Mouse (Mus musculus) neural tube, embryonic 12.5 days (tissue): Measurements from ENCODE around the gene Syngap1. TPM values are rescaled to one million over a fixed set of nuclear protein-coding genes. Genes with fewer than 3 reads are reported as not detected.

Experiments
- ATAC-seq: fragments of 200-750 bp; cut with Nextera tagmentation; 2 replicates; pipeline ENCODE4 v1.8.0; 2017; ENCODE audit warnings: low read depth, mild to moderate bottlenecking, moderate TSS enrichment, moderate library complexity; ENCODE audit not compliant: low FRiP score
- H3K27ac ChIP-seq: fragments of 300-500 bp; sonication (generic); 2 replicates; pipeline ENCODE4 v1.5.1; 2016
- H3K27me3 ChIP-seq: fragments of 300-500 bp; sonication (generic); replicated peaks from 2 replicates; pipeline ENCODE4 v1.6.1; 2016; ENCODE audit warnings: mild to moderate bottlenecking
- H3K36me3 ChIP-seq: fragments of 300-500 bp; sonication (generic); 2 replicates; pipeline ENCODE4 v1.6.1; 2016; ENCODE audit warnings: mild to moderate bottlenecking
- H3K4me1 ChIP-seq: fragments of 300-500 bp; sonication (generic); 2 replicates; pipeline ENCODE4 v1.6.1; 2016
- H3K4me2 ChIP-seq: fragments of 300-500 bp; sonication (generic); replicated peaks from 2 replicates; pipeline ENCODE4 v1.6.1; 2016; ENCODE audit warnings: mild to moderate bottlenecking
- H3K4me3 ChIP-seq: fragments of 300-500 bp; sonication (generic); 2 replicates; pipeline ENCODE4 v1.5.1; 2016
- H3K9ac ChIP-seq: fragments of 300-500 bp; sonication (generic); 2 replicates; pipeline ENCODE4 v1.6.1; 2016; ENCODE audit warnings: mild to moderate bottlenecking
- H3K9me3 ChIP-seq: fragments of 300-500 bp; sonication (generic); 2 replicates; pipeline ENCODE4 v1.6.1; 2016; ENCODE audit warnings: mild to moderate bottlenecking
- WGBS: fragments of 180-500 bp; shearing (Covaris S2); methylation state at CpG from one replicate; pipeline ENCODE4 v1.1.7; 2016; 5-methylcytosine and 5-hydroxymethylcytosine counted together
- polyA plus RNA-seq: library from polyadenylated mRNA; unstranded; fragments of >200 nt; fragmentation: Nextera tagmentation; extraction: Ambion mirVana; gene quantifications from 2 replicates; pipeline ENCODE4 v1.2.1, GENCODE M21; 2016

Gene Syngap1
- polyA plus RNA-seq, 1 experiment from 2014 or later, result 3.5 TPM

DNA sequence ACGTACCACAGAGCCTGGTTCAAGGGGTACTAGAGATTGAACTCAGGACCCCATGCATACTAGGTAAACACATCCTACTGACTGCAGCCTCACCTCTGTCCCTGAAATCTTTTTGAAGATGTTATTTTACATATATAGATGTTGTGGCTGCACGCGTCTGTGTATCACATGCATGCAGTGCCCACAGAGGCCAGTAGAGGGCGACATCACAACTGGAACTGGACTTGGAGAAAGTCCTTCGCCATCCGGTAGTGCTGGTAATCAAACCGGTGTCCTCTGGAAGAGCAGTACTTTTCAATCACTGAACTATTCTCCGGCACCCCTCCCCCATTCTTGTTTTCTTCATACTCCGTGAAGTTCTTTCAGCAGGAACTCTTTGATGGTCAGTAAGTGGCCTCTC is 63.4 kb downstream of the Syngap1 start:
- no peak for ATAC-seq
- Histone ChIP-seq H3K9ac (no peak overlapping the region), H3K36me3 (0 out of 2 replicates have a peak, but pooled peaks cover 4% of the 10 kb centered on the region), H3K4me1 (no peaks in the 10 kb centered on the region), H3K27me3 (no peaks in the 10 kb centered on the region), H3K4me3 (no peak overlapping the region), H3K27ac (no peak overlapping the region), H3K4me2 (no peak overlapping the region), H3K9me3 (no peaks in the 10 kb centered on the region)
- 35% methylated on average over 9 of the region's 9 CpGs for WGBS

DNA sequence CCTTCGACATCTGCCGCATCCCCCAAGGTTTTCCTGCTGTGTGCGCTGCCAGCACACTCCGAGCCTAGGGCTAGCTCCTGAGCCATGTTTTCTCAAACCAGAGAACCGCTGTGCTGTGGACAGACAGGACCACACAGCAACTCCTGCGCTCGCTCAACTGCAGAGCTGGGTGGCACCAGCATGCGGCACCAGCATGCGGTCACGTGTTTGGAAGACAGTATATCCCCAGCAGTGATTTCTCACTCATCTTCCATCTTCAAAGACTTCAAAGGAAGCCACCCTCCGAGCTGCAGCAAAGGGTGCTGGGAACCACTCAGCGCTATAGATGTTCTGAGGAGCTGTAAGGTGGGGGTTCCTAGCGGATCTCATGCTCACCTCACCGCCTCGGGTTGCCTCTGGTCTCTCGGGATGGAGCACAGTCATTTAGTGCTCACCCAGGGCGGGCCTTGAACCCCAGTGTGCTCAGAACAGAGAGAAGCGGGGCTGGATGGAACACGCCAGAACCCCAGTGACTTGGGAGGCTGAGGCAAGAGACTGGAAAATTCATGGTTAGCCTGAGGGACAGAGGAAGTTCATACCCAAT is 63.9 kb downstream of the Syngap1 start:
- no peak overlapping the region for H3K27ac ChIP-seq
- H3K4me2 ChIP-seq, result no peak overlapping the region
- H3K27me3 ChIP-seq, result no peaks in the 10 kb centered on the region
- no peak overlapping the region for H3K9ac ChIP-seq
- H3K36me3 ChIP-seq, result 0 out of 2 replicates have a peak, but pooled peaks cover 4% of the 10 kb centered on the region
- WGBS, result 31% methylated on average over 19 of the region's 19 CpGs
- no peaks in the 10 kb centered on the region for H3K4me1 ChIP-seq
- no peak overlapping the region for H3K4me3 ChIP-seq
- ATAC-seq, result no peak
- H3K9me3 ChIP-seq, result no peaks in the 10 kb centered on the region

DNA sequence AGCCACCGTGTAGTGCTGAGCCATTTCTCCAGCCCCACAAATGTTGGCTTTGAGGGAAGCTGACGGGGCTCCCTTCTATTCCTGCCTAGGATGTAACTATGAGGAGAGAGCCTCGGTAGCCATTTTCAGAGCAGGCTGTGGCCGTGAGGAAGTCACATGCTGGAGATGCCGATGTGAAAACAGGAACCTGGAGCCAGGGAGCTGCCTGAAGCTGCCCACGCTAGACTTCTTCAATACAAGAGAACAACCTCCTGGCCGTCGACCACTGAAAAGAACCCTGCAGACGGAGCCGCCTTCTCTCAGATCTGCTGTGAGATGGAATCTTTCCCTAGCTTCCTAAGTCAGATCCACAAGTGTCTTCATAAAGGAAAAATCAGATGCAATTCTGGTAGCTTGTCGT is 64.6 kb downstream of the Syngap1 start:
- WGBS, result 66% methylated on average over 11 of the region's 11 CpGs
- no peak overlapping the region for H3K4me2 ChIP-seq

DNA sequence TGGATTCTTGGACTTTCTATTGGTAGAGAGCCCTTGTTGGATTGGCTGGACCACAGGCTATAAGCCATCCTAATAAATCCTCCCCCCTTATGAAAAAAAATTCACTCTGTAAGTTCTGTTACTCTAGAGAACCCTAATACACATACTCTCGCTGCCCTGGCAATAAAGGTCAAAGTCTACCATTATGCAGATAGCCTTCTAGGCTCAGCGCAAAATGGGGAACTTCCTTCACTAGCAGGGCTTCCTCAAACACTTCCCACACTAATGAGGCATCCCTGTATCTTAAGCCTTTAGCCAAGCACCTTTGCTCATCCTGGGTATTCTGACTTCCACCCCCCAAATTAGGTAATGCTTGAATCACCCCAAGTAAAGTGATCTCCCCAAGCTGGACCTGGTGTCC is 67.2 kb downstream of the Syngap1 start:
- Histone ChIP-seq H3K4me1 (peaks cover 9% of the 10 kb centered on the region), H3K27me3 (no peaks in the 10 kb centered on the region), H3K4me2 (no peak overlapping the region), H3K4me3 (no peak overlapping the region), H3K9me3 (no peaks in the 10 kb centered on the region), H3K27ac (no peak overlapping the region), H3K9ac (no peak overlapping the region), H3K36me3 (no peaks in the 10 kb centered on the region)
- ATAC-seq, result no peak
- WGBS, result 82% methylated on average over 2 of the region's 2 CpGs

More for the DNA sequence above, 64.6 kb downstream of the Syngap1 start:
- Histone ChIP-seq H3K27me3 (no peaks in the 10 kb centered on the region), H3K4me3 (no peak overlapping the region), H3K27ac (no peak overlapping the region), H3K9me3 (no peaks in the 10 kb centered on the region), H3K36me3 (0 out of 2 replicates have a peak, but pooled peaks cover 4% of the 10 kb centered on the region), H3K9ac (no peak overlapping the region), H3K4me1 (no peaks in the 10 kb centered on the region)
- ATAC-seq, result no peak

DNA sequence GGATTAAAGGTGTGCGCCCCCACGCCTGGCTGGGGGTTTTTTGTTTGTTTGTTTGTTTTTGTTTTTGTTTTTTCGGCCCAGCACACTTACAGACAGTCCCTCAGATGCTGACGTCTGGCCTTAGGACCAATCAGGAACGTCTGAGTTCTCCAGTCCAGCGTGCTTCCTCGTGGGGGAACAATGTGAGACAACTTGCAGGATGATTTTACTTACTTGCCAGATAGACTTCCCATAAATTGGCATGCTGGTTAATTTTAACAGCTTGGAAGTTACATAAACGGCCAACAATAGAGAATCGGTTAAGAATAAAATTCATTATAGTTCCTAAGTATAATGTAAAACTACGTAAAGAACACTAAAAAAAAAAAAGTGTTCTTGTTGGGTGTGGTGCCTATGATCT is 70.1 kb downstream of the Syngap1 start:
- no peak overlapping the region for H3K4me2 ChIP-seq
- ATAC-seq, result no peak
- no peaks in the 10 kb centered on the region for H3K36me3 ChIP-seq
- H3K4me3 ChIP-seq, result no peak overlapping the region
- peaks cover 9% of the 10 kb centered on the region for H3K4me1 ChIP-seq
- WGBS, result 89% methylated on average over 10 of the region's 10 CpGs
- no peak overlapping the region for H3K9ac ChIP-seq
- H3K27me3 ChIP-seq, result no peaks in the 10 kb centered on the region
- no peak overlapping the region for H3K27ac ChIP-seq
- no peaks in the 10 kb centered on the region for H3K9me3 ChIP-seq

DNA sequence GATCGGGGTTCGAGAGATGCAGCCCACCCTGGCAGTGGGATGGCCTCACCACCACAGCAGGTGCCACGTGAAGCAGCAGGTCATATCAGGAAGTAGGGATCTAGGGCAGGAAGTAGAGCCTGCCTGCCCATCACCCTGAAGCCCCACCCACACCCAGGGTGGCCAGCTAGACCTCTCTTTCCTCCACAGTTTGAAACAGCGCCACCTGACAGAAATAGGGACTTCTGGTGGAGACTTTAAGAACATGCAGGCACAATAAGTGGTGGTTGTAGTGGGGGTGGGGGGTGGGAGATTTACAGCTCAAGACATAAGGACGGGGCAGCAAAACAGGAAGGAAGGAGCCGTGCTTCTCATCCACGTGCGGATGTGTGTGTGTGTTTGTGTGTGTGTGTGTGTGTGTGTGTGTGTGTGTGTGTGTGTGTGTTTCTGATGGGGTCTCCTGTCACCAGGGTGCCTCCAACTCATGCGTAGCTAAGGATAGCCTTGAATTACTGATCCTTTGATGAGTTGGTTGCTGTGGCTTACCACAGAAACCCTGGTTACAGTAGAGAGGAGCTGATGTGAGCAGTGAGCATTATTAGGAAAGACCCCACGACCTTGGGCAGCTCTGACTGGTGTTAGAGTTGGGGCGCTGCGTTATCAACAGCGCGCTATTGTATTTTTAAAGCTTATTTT is 71.1 kb downstream of the Syngap1 start:
- Histone ChIP-seq H3K9ac (no peak overlapping the region), H3K27ac (no peak overlapping the region), H3K4me2 (peak overlapping the region; percentile 0; the same call in 1 of the 2 replicates), H3K4me1 (peaks cover 9% of the 10 kb centered on the region), H3K36me3 (no peaks in the 10 kb centered on the region), H3K4me3 (no peak overlapping the region), H3K27me3 (no peaks in the 10 kb centered on the region), H3K9me3 (no peaks in the 10 kb centered on the region)
- no peak for ATAC-seq
- 54% methylated on average over 14 of the region's 14 CpGs for WGBS

DNA sequence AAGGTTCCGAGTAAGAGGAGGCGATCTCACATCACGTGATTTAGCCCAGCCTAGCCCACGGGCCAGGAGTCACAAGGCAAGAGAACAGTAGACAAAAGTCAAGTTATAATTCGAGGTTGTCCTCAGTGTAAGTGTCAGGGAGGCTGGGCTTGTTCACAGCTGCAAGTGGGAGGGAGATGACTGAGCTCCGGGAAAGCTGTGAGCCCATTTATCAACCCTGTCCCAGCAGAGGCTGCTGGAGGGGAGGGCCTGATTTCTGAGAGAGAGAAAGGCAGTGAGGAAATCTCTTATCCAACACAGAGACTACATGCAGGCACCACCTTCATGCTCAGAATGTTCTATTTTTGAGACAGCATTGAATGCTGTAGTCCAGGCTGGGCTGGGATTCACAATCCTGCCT is 71.9 kb downstream of the Syngap1 start:
- no peaks in the 10 kb centered on the region for H3K9me3 ChIP-seq
- H3K4me1 ChIP-seq, result peaks cover 13% of the 10 kb centered on the region
- whole genome bisulfite sequencing, result 22% methylated on average over 6 of the region's 6 CpGs
- no peak overlapping the region for H3K4me3 ChIP-seq
- H3K27ac ChIP-seq, result no peak overlapping the region
- no peak for ATAC-seq
- peak overlapping the region; percentile 0; the same call in 1 of the 2 replicates for H3K4me2 ChIP-seq
- H3K27me3 ChIP-seq, result no peaks in the 10 kb centered on the region
- no peaks in the 10 kb centered on the region for H3K36me3 ChIP-seq
- no peak overlapping the region for H3K9ac ChIP-seq

DNA sequence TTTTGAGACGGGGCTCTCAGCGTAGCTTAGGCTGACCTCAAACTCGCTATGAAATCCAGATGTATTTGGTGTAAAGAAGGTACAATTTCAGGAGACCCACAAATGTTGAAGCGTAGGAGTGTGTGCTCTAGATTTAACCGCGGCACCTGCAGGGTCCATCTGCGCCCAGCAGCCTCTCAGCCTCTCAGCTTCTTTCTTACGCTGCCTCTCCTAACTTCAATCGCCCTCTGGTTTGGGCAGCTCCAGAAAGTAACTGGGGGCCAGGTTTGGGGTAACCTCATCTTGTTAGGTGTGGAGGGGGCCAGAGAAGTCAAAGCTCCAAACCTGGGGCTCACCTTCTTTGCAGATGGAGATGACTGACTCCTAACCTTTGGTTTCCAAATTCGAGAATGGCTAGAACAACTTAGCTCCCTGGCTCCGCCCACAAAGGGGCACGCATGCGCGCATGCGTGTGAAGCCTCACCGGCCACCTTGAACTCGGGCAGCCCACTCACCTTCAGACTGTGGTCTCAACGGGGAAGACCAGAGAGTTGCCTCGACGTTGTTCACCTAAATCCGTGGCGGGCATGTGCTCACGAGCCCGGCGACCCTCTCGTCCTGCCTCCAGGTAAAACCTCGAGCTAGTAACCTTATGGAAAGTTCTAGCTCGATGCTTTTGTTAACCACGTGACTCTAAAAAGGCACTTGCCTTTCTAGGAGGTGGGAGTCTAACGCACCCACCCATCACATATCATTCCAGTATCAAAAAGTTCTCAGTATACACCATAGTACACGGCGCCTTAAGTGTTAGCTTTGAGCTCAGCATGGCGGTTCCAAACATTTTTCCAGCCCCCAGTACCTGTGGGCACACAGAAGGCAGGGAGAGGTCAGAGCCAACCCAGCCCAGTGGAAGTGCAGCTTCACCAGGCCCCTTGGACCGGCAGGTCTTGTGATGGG is 76.8 kb downstream of the Syngap1 start:
- Histone ChIP-seq H3K9me3 (no peaks in the 10 kb centered on the region), H3K9ac (peak overlapping the region; percentile 36; the same call in 1 of the 2 replicates), H3K27ac (no peak overlapping the region), H3K4me3 (peak overlapping the region; percentile 37), H3K4me2 (peak overlapping the region; percentile 68), H3K27me3 (no peaks in the 10 kb centered on the region), H3K36me3 (peaks cover 34% of the 10 kb centered on the region), H3K4me1 (peaks cover 9% of the 10 kb centered on the region)
- 7% methylated on average over 34 of the region's 34 CpGs for WGBS
- ATAC-seq, result peak; percentile 79

DNA sequence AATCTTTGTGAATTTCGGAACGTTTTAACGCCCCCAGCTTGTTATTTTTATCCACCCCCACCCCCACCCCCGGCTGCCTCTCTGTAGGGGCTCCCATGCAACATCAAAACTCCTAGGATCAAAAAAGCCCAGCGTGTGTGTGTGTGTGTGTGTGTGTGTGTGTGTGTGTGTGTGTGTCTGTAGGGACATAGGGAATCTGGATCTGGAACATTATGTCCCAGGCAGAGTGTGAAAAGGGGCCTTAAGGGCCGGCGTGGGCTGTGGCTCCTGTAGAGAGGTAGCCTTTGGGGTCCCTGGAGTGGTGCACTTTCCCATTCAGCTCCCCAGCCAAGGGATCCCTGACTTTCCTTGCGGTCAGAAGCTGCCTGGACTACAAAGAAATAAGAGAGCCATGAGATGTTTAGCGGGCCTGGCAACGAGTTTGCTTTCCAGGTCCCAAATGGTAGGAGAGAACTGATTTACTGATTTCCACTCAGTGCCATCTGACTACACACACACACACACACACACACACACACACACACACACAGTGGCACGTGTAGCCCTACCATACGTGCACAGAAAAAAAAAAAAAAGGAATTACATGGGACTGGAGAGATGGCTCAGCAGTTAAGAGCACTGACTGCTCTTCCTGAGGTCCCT is 77.6 kb downstream of the Syngap1 start:
- Histone ChIP-seq H3K4me1 (peaks cover 7% of the 10 kb centered on the region), H3K4me3 (no peak overlapping the region; the same call in 1 of the 2 replicates), H3K27me3 (no peaks in the 10 kb centered on the region), H3K9me3 (no peaks in the 10 kb centered on the region), H3K36me3 (peaks cover 42% of the 10 kb centered on the region), H3K27ac (no peak overlapping the region), H3K4me2 (peak overlapping the region; percentile 68), H3K9ac (peak overlapping the region; percentile 36; the same call in 1 of the 2 replicates)
- WGBS, result 41% methylated on average over 12 of the region's 12 CpGs
- no peak for ATAC-seq

DNA sequence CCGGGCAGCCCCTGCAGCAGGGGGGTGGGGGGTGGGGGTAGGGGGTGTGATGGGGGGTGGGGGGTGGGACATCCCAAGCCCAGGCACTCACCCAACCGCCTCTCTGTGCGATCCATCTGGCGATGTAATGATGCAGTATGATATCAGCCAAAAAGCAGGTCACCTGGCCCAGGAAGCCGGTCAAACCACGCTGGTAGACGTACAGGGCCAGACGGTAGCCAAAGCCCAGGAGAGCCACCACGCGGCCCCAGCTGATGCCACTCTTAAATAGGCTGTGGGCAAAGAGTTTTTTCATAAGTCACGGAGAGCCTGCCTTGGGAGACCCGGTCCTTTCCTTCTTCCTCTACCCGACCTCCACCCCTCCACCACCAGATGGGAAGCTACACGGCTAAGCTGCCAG is 80.0 kb downstream of the Syngap1 start:
- no peak for ATAC-seq
- no peak overlapping the region for H3K4me3 ChIP-seq
- no peaks in the 10 kb centered on the region for H3K9me3 ChIP-seq
- no peaks in the 10 kb centered on the region for H3K27me3 ChIP-seq
- no peak overlapping the region for H3K27ac ChIP-seq
- no peak overlapping the region for H3K9ac ChIP-seq
- WGBS, result 93% methylated on average over 13 of the region's 14 CpGs
- H3K4me2 ChIP-seq, result no peak overlapping the region
- H3K4me1 ChIP-seq, result peaks cover 7% of the 10 kb centered on the region
- H3K36me3 ChIP-seq, result peaks cover 65% of the 10 kb centered on the region

DNA sequence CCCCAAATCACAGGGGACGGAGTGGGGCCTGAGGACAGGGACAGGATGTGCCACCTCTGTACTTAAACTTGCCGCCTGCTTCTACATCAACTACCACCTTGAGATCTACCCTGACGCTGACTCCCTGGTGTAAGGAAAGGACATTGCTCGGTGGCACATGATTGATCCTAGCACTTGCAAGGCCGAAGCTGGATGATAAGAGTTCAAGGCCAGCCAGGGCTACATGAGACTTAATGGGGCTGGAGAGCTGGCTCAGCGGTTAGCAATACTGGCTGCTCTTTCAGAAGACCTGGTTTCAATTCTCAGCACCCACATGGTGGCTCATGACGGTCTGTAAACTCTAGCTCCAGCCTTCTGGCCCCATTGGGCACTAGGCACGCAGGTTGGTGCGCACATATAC is 80.7 kb downstream of the Syngap1 start:
- Histone ChIP-seq H3K36me3 (peaks cover 67% of the 10 kb centered on the region), H3K27ac (no peak overlapping the region), H3K27me3 (no peaks in the 10 kb centered on the region), H3K4me1 (peaks cover 7% of the 10 kb centered on the region), H3K4me3 (no peak overlapping the region), H3K4me2 (no peak overlapping the region), H3K9me3 (no peaks in the 10 kb centered on the region), H3K9ac (no peak overlapping the region)
- WGBS, result 96% methylated on average over 9 of the region's 9 CpGs
- no peak for ATAC-seq
